11 mouse cellular contexts compared by ENCODE assay signal in genomic region chr6:63964735-63965134, GRCm38 (mm10).
A peak's percentile ranks its signal among the peaks of the same experiment; 100 is the strongest.
DNase-seq lines count a peak whose midpoint lies in the region; ATAC-seq and TF ChIP-seq lines count a peak whose summit lies in the region.
"Had no signal": no experiment of that assay in that cellular context is flagged by ENCODE, and none has a peak within 500 bp of the region (broad histone marks: within the 10 kb centered on the region; RNA-seq: fewer than 3 reads in every experiment).

No protein-coding gene starts in this region.

- H3K9me3 ChIP-seq in forebrain, embryonic 14.5 days (replicated peaks; ENCODE audit: control insufficient read depth, low read length): no peaks in the 10 kb centered on the region
- H3K9me3 ChIP-seq in forebrain, embryonic 11.5 days (ENCODE audit: control insufficient read depth, low read length): no peaks in the 10 kb centered on the region
- H3K9me3 ChIP-seq in midbrain, embryonic 15.5 days: no peaks in the 10 kb centered on the region
- H3K9me3 ChIP-seq in midbrain, embryonic 10.5 days (replicated peaks): no peaks in the 10 kb centered on the region
- no peaks in the 10 kb centered on the region for H3K9me3 ChIP-seq in midbrain, postnatal 0 days (ENCODE audit: low read length)

- peak; percentile 38 for DNase-seq in forebrain, embryonic 14.5 days (ENCODE audit: low spot score)
- no peak for DNase-seq in forebrain, embryonic 11.5 days (ENCODE audit: low spot score)
- no peak for DNase-seq in midbrain, embryonic 10.5 days (ENCODE audit: low spot score)
- DNase-seq in cerebellum, postnatal 25 days: peak; percentile 26 to 53
- DNase-seq in midbrain, postnatal 0 days (ENCODE audit: low spot score): peak; percentile 61
- no peak for DNase-seq in thymus, adult 18-20 months
- DNase-seq in gastrocnemius, postnatal 36 days: no peak
- DNase-seq: heart, adult 2 months; lung, postnatal 36 days had no signal

- intact Hi-C loops in gastrocnemius, postnatal 36 days (cut with DNase I): no loop called here

- no peak overlapping the region for H3K27ac ChIP-seq in forebrain, embryonic 14.5 days (ENCODE audit: low read depth, low read length)
- H3K27ac ChIP-seq in forebrain, embryonic 11.5 days (ENCODE audit: low read depth, low read length): no peak overlapping the region
- no peak overlapping the region for H3K27ac ChIP-seq in midbrain, embryonic 15.5 days
- no peak overlapping the region for H3K27ac ChIP-seq in midbrain, embryonic 10.5 days (replicated peaks)
- no peak overlapping the region for H3K27ac ChIP-seq in midbrain, postnatal 0 days (ENCODE audit: low read depth, low read length)
- H3K27ac ChIP-seq: heart, adult 2 months; stomach, postnatal 0 days had no signal

- whole genome bisulfite sequencing in forebrain, embryonic 14.5 days: 36% methylated on average over 2 of the region's 2 CpGs
- 81% methylated on average over 2 of the region's 2 CpGs for WGBS in forebrain, embryonic 11.5 days
- 45% methylated on average over 2 of the region's 2 CpGs for WGBS in midbrain, embryonic 15.5 days
- WGBS in midbrain, embryonic 10.5 days: 84% methylated on average over 2 of the region's 2 CpGs
- 48% methylated on average over 2 of the region's 2 CpGs for WGBS in midbrain, postnatal 0 days

- H3K4me1 ChIP-seq in forebrain, embryonic 14.5 days (ENCODE audit: control insufficient read depth, insufficient read depth, low read length): peaks cover 4% of the 10 kb centered on the region
- H3K4me1 ChIP-seq in forebrain, embryonic 11.5 days (replicated peaks; ENCODE audit: control insufficient read depth, insufficient read depth, low read length): no peaks in the 10 kb centered on the region
- H3K4me1 ChIP-seq in midbrain, embryonic 15.5 days: peaks cover 7% of the 10 kb centered on the region; the same call in 1 of the 2 replicates
- H3K4me1 ChIP-seq in midbrain, embryonic 10.5 days: no peaks in the 10 kb centered on the region
- peaks cover 9% of the 10 kb centered on the region; the same call in 1 of the 2 replicates for H3K4me1 ChIP-seq in midbrain, postnatal 0 days (ENCODE audit: insufficient read depth, low read length)

- no peak overlapping the region for H3K4me3 ChIP-seq in forebrain, embryonic 14.5 days (ENCODE audit: low read depth, low read length)
- no peak overlapping the region for H3K4me3 ChIP-seq in forebrain, embryonic 11.5 days (ENCODE audit: low read depth, low read length)
- H3K4me3 ChIP-seq in midbrain, embryonic 15.5 days: no peak overlapping the region
- H3K4me3 ChIP-seq in midbrain, embryonic 10.5 days: no peak overlapping the region
- no peak overlapping the region for H3K4me3 ChIP-seq in midbrain, postnatal 0 days (ENCODE audit: low read depth, low read length)
- H3K4me3 ChIP-seq: heart, adult 2 months had no signal

- no peak for TF ChIP-seq CTCF in midbrain, postnatal 0 days (IDR thresholded peaks at IDR 0.05)

- no peak overlapping the region for H3K9ac ChIP-seq in forebrain, embryonic 14.5 days (ENCODE audit: low read length)
- H3K9ac ChIP-seq in forebrain, embryonic 11.5 days (ENCODE audit: low read length): no peak overlapping the region
- no peak overlapping the region for H3K9ac ChIP-seq in midbrain, embryonic 15.5 days
- H3K9ac ChIP-seq in midbrain, postnatal 0 days (replicated peaks; ENCODE audit: low read length, poor library complexity, severe bottlenecking): no peak overlapping the region

- H3K27me3 ChIP-seq in forebrain, embryonic 14.5 days (replicated peaks; ENCODE audit: control insufficient read depth, insufficient read depth, low read length): no peaks in the 10 kb centered on the region
- no peaks in the 10 kb centered on the region for H3K27me3 ChIP-seq in forebrain, embryonic 11.5 days (ENCODE audit: control insufficient read depth, insufficient read depth, low read length)
- no peaks in the 10 kb centered on the region for H3K27me3 ChIP-seq in midbrain, embryonic 15.5 days (replicated peaks)
- no peaks in the 10 kb centered on the region for H3K27me3 ChIP-seq in midbrain, embryonic 10.5 days (ENCODE audit: low read depth, poor library complexity, severe bottlenecking)
- no peaks in the 10 kb centered on the region for H3K27me3 ChIP-seq in midbrain, postnatal 0 days (ENCODE audit: insufficient read depth, low read length)

- ATAC-seq in forebrain, embryonic 14.5 days: no peak
- ATAC-seq in forebrain, embryonic 11.5 days (replicated peaks; ENCODE audit: low FRiP score): no peak
- ATAC-seq in midbrain, embryonic 15.5 days (replicated peaks): peak; percentile 73; the same call in 1 of the 2 replicates
- 0 out of 2 replicates have a peak, but pooled peaks have one; percentile 54 for ATAC-seq in midbrain, postnatal 0 days (ENCODE audit: low FRiP score)

- no peaks in the 10 kb centered on the region for H3K36me3 ChIP-seq in forebrain, embryonic 14.5 days (ENCODE audit: control insufficient read depth, insufficient read depth, low read length)
- H3K36me3 ChIP-seq in forebrain, embryonic 11.5 days (ENCODE audit: control insufficient read depth, insufficient read depth, low read length): no peaks in the 10 kb centered on the region
- no peaks in the 10 kb centered on the region for H3K36me3 ChIP-seq in midbrain, embryonic 15.5 days (replicated peaks)
- H3K36me3 ChIP-seq in midbrain, embryonic 10.5 days: no peaks in the 10 kb centered on the region
- H3K36me3 ChIP-seq in midbrain, postnatal 0 days (ENCODE audit: insufficient read depth, low read length): no peaks in the 10 kb centered on the region

- no peak overlapping the region for H3K4me2 ChIP-seq in forebrain, embryonic 14.5 days (ENCODE audit: low read length)
- H3K4me2 ChIP-seq in forebrain, embryonic 11.5 days (ENCODE audit: low read depth, low read length, severe bottlenecking): no peak overlapping the region
- H3K4me2 ChIP-seq in midbrain, embryonic 15.5 days: no peak overlapping the region
- no peak overlapping the region for H3K4me2 ChIP-seq in midbrain, postnatal 0 days (ENCODE audit: low read depth, low read length, poor library complexity, severe bottlenecking)

Comparison
In these comparisons a context has a peak if more than half of its experiments do, and no peak if none do; other contexts are left out.
1. DNase-seq: peak in forebrain, embryonic 14.5 days (single experiment), cerebellum, postnatal 25 days (2 of 2) and midbrain, postnatal 0 days (single experiment); none in forebrain, embryonic 11.5 days (single experiment), midbrain, embryonic 10.5 days (single experiment), thymus, adult 18-20 months (0 of 2) and gastrocnemius, postnatal 36 days (0 of 2).
2. ATAC-seq: peak in midbrain, embryonic 15.5 days (single experiment) and midbrain, postnatal 0 days (single experiment); none in forebrain, embryonic 14.5 days (single experiment) and forebrain, embryonic 11.5 days (single experiment).